Mouse (Mus musculus): ENCODE results near the gene Spon1.

Spon1 gene

GRCm38 (mm10) chr7:114086021-114086710 lies 320.4 kb downstream of the Spon1 start:
- in situ Hi-C loops (cut with MboI) = no loop called here

DNA sequence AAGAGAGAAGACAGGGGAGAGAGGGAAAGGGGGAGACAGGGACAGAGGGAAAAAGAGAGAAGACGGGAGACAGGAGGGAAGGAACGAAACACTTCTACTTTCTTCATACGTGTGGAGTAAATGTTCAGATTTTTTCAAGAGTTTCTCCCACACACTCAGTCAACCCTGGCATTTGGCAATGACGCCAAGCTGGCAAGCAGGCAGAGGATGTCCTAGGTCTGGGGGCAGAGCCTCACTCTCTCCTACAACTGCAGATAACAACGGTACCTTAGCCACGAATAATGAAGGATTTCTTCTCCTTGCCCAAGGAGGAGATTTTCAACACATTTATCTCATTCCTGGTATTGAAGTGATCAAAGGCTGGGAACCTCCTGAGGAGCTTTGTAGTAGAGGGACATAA lies 321.5 kb downstream of the Spon1 start:
- in situ Hi-C loops (cut with MboI) = no loop called here

DNA sequence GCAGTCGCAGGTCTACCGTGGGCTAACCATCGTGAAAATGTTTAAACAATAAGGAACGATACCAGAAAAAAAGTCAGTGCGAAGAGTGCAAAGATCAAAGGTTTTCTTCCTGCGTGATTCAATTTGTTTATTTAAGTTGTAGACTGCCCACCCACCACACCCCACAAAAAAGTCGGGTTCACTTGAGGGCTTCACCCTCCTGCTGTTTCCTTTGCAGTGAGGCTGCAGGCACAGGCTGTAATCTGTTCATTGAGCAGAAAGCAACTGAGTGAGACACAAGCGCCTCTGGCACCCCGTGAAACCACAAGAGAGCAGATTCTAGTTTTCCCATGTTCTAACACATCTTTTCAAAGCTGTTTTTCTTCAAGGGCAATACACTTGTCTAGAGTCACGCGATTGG lies 322.2 kb downstream of the Spon1 start:
- in situ Hi-C loops (cut with MboI) = no loop called here

GRCm38 (mm10) chr7:114088918-114089317 lies 323.1 kb downstream of the Spon1 start:
- in situ Hi-C loops (cut with MboI) = no loop called here

DNA sequence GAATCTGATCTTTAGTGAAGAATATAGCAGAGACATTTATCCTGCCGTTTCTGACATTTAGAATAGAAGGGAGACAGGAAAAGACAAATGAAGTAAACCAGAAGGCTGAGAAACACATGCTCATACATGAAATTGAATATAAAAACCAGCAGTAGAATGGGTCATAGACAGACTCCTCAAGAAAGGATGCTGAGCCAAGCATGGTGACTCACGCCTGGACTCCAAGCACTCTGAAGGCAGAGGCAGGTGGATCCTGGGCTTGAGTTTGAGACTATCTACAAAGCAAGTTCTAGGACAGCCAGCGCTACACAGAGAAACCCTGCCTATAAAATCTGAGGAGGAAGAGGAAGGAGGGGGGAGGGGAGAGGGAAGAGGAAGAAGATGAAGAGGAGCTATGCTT lies 324.4 kb downstream of the Spon1 start:
- in situ Hi-C loops (cut with MboI) = no loop called here

DNA sequence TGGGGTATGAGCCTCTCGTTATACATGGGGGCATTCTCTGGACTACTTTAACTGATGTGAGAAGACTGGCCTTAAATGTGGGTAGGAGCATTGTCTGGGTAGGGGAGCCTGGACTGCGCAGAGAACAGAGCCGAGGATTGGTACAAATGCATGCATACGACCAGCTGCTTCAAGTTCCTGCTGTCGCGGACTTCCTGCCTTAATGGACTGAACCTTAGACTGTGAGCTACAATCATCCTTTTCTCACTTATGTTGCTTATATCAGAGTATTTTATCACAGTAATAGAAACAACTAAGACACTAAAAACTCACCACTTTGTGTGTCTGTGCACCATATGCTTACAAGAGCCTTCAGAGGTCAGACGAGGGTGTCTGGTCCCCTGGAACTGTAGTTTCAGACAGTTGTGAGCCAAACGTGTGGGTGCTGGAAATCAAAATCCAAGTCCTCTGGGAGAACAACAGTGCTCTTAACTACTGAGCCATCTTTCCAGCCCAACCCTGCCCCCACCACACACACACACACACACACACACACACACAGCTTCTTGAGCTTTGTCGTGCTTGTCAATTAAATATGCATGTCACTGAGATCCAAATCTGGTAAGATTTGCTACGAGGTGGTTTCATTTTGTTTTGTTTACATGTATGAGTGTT lies 325.2 kb downstream of the Spon1 start:
- in situ Hi-C loops (cut with MboI) = no loop called here

Measured in mature B cell (primary cell).